Mouse (Mus musculus) cortical plate, adult 2 months (tissue): ENCODE data around the gene Pdzrn3. TPM values are rescaled to one million over a fixed set of nuclear protein-coding genes. Genes with fewer than 3 reads are reported as not detected.

Experiments
- H3K27ac ChIP-seq: fragments of 200-500 bp; 2 replicates; pipeline ENCODE4 v1.5.1; 2012; ENCODE audit warnings: low read length, control low read depth, inconsistent platforms; ENCODE audit not compliant: insufficient read depth
- H3K4me1 ChIP-seq: fragments of 200-500 bp; 2 replicates; pipeline ENCODE4 v1.6.1; 2011; ENCODE audit warnings: low read length; ENCODE audit not compliant: control insufficient read depth, insufficient read depth
- H3K4me3 ChIP-seq: fragments of 200-500 bp; 2 replicates; pipeline ENCODE4 v1.5.1; 2011; ENCODE audit warnings: mild to moderate bottlenecking, low read length, control low read depth; ENCODE audit not compliant: insufficient read depth
- CTCF ChIP-seq: fragments of 200-500 bp; IDR thresholded peaks from 2 replicates; pipeline ENCODE4 v1.5.1; 2011; ENCODE audit warnings: mild to moderate bottlenecking, control low read depth, low read length; ENCODE audit not compliant: insufficient read depth; ENCODE audit errors: extremely low read depth
- POLR2A ChIP-seq: fragments of 200-500 bp; IDR thresholded peaks from 2 replicates; pipeline ENCODE4 v1.6.1; 2011; ENCODE audit warnings: mild to moderate bottlenecking, low read length, control low read depth; ENCODE audit not compliant: insufficient read depth; ENCODE audit errors: extremely low read depth
- polyA plus RNA-seq: library from polyadenylated mRNA; depleted of rRNA; stranded (reverse); fragments of >200 nt; gene quantifications from 2 replicates; pipeline ENCODE4 v1.2.3, GENCODE M21; 2012; rRNA removed

Pdzrn3 gene
- 32.2 and 32.3 TPM in 2 replicates for polyA plus RNA-seq

GRCm38 (mm10) chr6:101377167-101377934, at the start of gene Pdzrn3:
TSS of gene Pdzrn3 (minus strand) at chr6:101377897.
- TF ChIP-seq POLR2A (0 out of 2 replicates have a peak, but pooled peaks have one; percentile 15), CTCF (0 out of 2 replicates have a peak, but pooled peaks have one; percentile 25)
- H3K4me1 ChIP-seq = peaks cover 2% of the 10 kb centered on the region; the same call in 1 of the 2 replicates
- peak within 1 kb of the TSS; percentile 66 for H3K4me3 ChIP-seq
- peak within 1 kb of the TSS; percentile 70 for H3K27ac ChIP-seq

- Histone ChIP-seq H3K4me1 (no peaks in the 10 kb centered on the region; the same call in 1 of the 2 replicates), H3K4me3 (no peak overlapping the region), H3K27ac (no peak overlapping the region)
- no peak for TF ChIP-seq CTCF
- no peak for TF ChIP-seq POLR2A
Observed at GRCm38 (mm10) chr6:101427296-101427695, 49.6 kb upstream of the Pdzrn3 start.

GRCm38 (mm10) chr6:101426301-101426700, 48.6 kb upstream of the Pdzrn3 start:
- no peaks in the 10 kb centered on the region; the same call in 1 of the 2 replicates for H3K4me1 ChIP-seq
- TF ChIP-seq POLR2A = no peak
- TF ChIP-seq CTCF = no peak
- no peak overlapping the region for H3K27ac ChIP-seq
- no peak overlapping the region for H3K4me3 ChIP-seq

- Histone ChIP-seq H3K4me1 (no peaks in the 10 kb centered on the region; the same call in 1 of the 2 replicates), H3K4me3 (no peak overlapping the region), H3K27ac (no peak overlapping the region)
- TF ChIP-seq POLR2A (no peak), CTCF (no peak)
Observed at GRCm38 (mm10) chr6:101422084-101422954, 44.6 kb upstream of the Pdzrn3 start.

- TF ChIP-seq POLR2A (no peak), CTCF (no peak)
- H3K27ac ChIP-seq = 0 out of 2 replicates have a peak overlapping the region, but pooled peaks have one; percentile 21
Observed at GRCm38 (mm10) chr6:101418213-101418612, 40.5 kb upstream of the Pdzrn3 start.

GRCm38 (mm10) chr6:101411701-101412100, 34.0 kb upstream of the Pdzrn3 start:
- no peak overlapping the region for H3K27ac ChIP-seq
- H3K4me1 ChIP-seq = no peaks in the 10 kb centered on the region
- no peak overlapping the region for H3K4me3 ChIP-seq
- TF ChIP-seq CTCF (no peak), POLR2A (no peak)

More at GRCm38 (mm10) chr6:101418213-101418612, 40.5 kb upstream of the Pdzrn3 start:
- Histone ChIP-seq H3K4me1 (no peaks in the 10 kb centered on the region; the same call in 1 of the 2 replicates), H3K4me3 (no peak overlapping the region)

GRCm38 (mm10) chr6:101411064-101411463, 33.4 kb upstream of the Pdzrn3 start:
- TF ChIP-seq CTCF (no peak), POLR2A (no peak)
- Histone ChIP-seq H3K4me3 (no peak overlapping the region), H3K4me1 (no peaks in the 10 kb centered on the region), H3K27ac (no peak overlapping the region)

GRCm38 (mm10) chr6:101396711-101397110, 19.0 kb upstream of the Pdzrn3 start:
- TF ChIP-seq POLR2A (no peak), CTCF (no peak)
- H3K4me1 ChIP-seq = peaks cover 2% of the 10 kb centered on the region
- no peak overlapping the region for H3K4me3 ChIP-seq
- H3K27ac ChIP-seq = peak overlapping the region; percentile 10

GRCm38 (mm10) chr6:101395908-101396307, 18.2 kb upstream of the Pdzrn3 start:
- TF ChIP-seq CTCF (no peak), POLR2A (no peak)
- H3K4me1 ChIP-seq = peaks cover 2% of the 10 kb centered on the region
- H3K4me3 ChIP-seq = no peak overlapping the region
- no peak overlapping the region; the same call in 1 of the 2 replicates for H3K27ac ChIP-seq

GRCm38 (mm10) chr6:101392801-101393117, 15.1 kb upstream of the Pdzrn3 start:
- no peak for TF ChIP-seq CTCF
- TF ChIP-seq POLR2A = no peak
- Histone ChIP-seq H3K4me3 (no peak overlapping the region), H3K27ac (no peak overlapping the region), H3K4me1 (peaks cover 2% of the 10 kb centered on the region)
